Mouse (Mus musculus) bone marrow macrophage, adult 2 months (primary cell): ENCODE measurements around the gene Podxl2. TPM values are rescaled to one million over a fixed set of nuclear protein-coding genes. Genes with fewer than 3 reads are reported as not detected.
A peak's percentile ranks its signal among the peaks of the same experiment; 100 is the strongest.

Source experiments
- H3K27ac ChIP-seq: 2 replicates; pipeline ENCODE4 v1.5.1; 2012; ENCODE audit warnings: low read depth, low read length; ENCODE audit not compliant: insufficient read depth
- H3K4me1 ChIP-seq: 2 replicates; pipeline ENCODE4 v1.6.1; 2012; ENCODE audit warnings: low read length; ENCODE audit not compliant: control insufficient read depth, insufficient read depth
- H3K4me3 ChIP-seq: 2 replicates; pipeline ENCODE4 v1.5.1; 2012; ENCODE audit warnings: mild to moderate bottlenecking, low read length, moderate library complexity; ENCODE audit not compliant: insufficient read depth
- CTCF ChIP-seq: IDR thresholded peaks from 2 replicates; pipeline ENCODE4 v1.5.1; 2012; ENCODE audit warnings: low read depth, mild to moderate bottlenecking, low read length, moderate library complexity
- POLR2A ChIP-seq: IDR thresholded peaks from 2 replicates; pipeline ENCODE4 v1.6.1; 2012; ENCODE audit warnings: mild to moderate bottlenecking, low read depth, low read length, borderline replicate concordance
- polyA plus RNA-seq: library from polyadenylated mRNA; stranded (reverse); fragments of >200 nt; gene quantifications from 2 replicates; pipeline ENCODE4 v1.2.4, GENCODE M21; 2012; ENCODE audit not compliant: missing spikeins, insufficient read depth, insufficient read length

The Podxl2 gene
- polyA plus RNA-seq, 1 experiment, result not detected

DNA sequence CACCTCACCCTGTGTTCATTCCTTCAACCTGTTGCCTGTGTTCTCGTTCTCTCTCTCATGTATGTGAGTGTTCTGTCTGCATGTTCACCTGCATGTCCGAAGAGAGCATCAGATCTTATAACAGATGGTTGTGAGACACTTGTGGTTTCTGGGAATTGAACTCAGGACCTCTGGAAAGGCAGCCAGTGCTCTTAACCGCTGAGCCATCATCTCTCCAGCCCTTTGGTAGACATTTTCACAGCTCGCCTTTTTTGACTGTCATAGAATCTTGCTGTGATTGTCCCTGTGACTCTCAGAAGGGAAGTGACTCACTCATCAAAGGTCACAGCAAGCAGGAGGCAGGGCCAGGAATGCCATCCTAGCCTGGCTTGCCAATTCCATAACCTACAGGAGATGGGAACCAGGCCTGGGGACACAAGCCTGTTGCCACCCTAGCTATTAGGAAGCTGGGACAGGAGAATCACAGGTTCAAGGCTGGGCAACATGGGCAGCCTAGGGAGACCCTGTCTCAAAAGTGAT, 29.7 kb upstream of the Podxl2 start:
- peak overlapping the region; percentile 84 for H3K4me3 ChIP-seq
- TF ChIP-seq POLR2A (no peak), CTCF (no peak)
- peaks cover 30% of the 10 kb centered on the region for H3K4me1 ChIP-seq
- peak overlapping the region; percentile 78 for H3K27ac ChIP-seq

DNA sequence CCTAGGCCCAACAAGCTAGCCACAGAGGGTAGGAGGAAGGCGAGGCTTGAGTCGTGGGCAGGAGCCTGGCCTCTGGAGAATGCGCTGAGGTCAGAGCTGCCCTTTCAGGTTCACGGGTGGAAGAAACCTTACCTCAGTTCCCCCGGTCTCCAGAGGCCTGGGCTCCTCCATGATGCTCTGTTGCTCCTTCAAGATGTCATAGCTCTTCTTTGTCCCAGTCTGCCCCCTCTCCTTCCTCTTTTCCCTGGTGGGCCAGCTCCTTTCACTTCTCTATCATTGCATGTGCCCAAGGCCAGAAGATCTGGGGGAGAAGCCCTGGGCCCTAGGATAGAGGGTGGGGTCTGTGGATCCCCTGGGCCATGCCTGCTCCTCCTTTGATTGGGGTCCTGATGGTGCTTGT, 28.9 kb upstream of the Podxl2 start:
- Histone ChIP-seq H3K4me3 (peak overlapping the region; percentile 84), H3K4me1 (peaks cover 33% of the 10 kb centered on the region), H3K27ac (peak overlapping the region; percentile 78)
- TF ChIP-seq POLR2A (no peak), CTCF (no peak)

DNA sequence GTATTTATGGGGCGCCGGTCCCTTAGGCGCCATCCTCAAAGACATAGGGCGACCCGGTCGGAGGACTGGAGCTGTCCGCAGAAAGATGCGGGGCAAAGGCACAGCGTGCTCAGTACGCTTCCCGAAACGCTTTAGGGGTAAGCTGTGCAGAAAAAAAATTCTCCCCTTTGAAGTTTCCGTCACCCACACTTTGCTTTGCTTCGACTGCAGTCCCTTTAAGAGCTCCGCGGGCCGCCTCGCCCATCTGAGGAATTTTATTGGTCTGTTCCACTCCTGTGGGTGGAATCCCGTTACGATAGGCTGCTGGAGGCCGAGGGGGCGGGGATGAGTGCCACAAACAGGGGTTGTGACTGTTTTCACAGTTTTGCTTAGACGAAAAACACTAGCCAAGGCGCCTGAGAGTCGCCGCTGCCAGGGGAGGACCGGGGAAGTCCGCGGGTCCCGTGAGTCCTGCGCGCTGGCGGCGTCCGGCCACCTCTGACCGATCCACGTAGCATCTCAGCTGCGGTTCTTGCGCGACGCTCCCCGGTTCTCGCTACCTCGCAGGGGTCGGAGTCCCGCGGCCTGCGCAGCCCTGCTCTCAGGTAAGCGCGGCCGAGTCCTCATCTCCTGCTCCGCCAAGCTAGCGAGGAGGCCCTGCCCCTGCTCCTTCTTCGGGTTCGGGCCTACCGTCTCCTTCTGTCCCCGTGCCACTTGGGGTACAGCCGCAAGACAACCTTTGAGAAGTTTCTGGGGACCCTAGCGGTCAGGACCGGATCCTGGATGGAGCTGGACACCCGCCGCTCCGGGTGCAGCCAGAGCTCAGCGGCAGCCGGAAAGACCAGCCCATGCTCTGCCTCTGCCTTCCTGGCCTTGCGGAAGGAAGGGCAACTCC, 27.3 kb upstream of the Podxl2 start, which contains the start of gene Tpra1:
Gene Tpra1, plus strand, starts transcription at position 305 of the 874 bp plus-strand sequence.
- peak within 1 kb of the TSS; percentile 78 for H3K27ac ChIP-seq
- peaks cover 33% of the 10 kb centered on the region for H3K4me1 ChIP-seq
- H3K4me3 ChIP-seq, result peak within 1 kb of the TSS; percentile 84
- TF ChIP-seq CTCF, result no peak

DNA sequence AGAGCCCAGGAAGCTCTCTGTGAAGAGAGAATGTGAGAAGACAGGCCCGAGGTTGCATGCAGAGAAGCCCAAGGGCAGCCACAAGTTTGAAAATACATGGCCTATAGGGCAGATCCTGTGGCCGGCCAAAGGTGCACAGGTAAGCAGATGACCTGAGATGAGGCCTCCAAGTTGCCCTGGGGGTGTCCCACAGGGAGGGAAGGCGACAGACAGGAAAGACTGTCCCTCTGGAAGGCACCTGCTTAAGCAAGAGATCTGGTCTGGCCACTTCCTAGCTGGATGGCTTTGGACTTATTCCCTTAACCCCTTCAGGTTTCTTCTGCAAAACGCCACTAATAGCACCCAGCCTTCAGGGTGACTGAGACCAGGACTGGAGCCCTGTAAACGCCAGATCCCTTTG, 26.6 kb upstream of the Podxl2 start:
- H3K4me1 ChIP-seq, result peaks cover 31% of the 10 kb centered on the region
- TF ChIP-seq POLR2A (no peak), CTCF (no peak)
- peak overlapping the region; percentile 80 for H3K4me3 ChIP-seq
- peak overlapping the region; percentile 51 for H3K27ac ChIP-seq

DNA sequence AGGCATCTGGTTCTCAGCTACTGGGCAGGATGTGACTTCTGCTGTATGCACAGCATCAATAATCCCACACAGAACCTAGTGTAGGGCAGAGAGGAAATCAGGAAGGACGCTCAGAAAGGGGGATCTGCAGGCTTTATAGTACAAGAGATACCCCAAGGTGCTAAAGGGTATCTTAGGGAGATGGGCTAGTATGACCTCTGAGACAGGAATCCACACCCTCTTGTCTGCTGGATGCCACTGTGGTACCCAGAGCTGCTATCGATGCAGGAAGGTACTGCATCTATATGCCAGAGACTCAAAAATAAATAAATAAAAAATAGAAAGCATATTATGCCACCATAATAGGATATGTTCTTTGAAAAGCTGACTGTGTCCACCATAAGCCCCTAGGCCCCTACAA, 24.8 kb upstream of the Podxl2 start:
- no peak overlapping the region for H3K4me3 ChIP-seq
- H3K27ac ChIP-seq, result no peak overlapping the region
- TF ChIP-seq CTCF (no peak), POLR2A (no peak)
- peaks cover 12% of the 10 kb centered on the region for H3K4me1 ChIP-seq

DNA sequence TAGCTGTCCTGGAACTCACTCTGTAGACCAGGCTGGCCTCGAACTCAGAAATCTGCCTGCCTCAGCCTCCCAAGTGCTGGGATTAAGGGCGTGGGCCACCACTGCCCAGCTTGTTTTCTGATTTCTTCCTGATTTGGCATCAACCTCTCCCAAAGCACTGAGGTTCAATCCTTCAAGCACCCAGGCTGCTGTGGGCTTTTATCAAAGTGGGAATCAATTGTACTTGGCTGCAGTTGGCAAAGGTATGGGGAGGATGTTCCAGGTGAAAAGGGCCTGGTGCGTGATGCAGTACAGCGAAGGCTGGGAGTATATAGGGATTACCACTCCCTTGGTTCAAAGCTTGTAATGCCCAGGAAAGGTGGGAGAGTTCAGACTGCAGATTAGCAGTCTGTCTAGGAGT, 24.2 kb upstream of the Podxl2 start:
- Histone ChIP-seq H3K4me3 (peak overlapping the region; percentile 50; the same call in 1 of the 2 replicates), H3K27ac (no peak overlapping the region), H3K4me1 (peaks cover 8% of the 10 kb centered on the region)
- TF ChIP-seq POLR2A, result no peak
- TF ChIP-seq CTCF, result no peak

DNA sequence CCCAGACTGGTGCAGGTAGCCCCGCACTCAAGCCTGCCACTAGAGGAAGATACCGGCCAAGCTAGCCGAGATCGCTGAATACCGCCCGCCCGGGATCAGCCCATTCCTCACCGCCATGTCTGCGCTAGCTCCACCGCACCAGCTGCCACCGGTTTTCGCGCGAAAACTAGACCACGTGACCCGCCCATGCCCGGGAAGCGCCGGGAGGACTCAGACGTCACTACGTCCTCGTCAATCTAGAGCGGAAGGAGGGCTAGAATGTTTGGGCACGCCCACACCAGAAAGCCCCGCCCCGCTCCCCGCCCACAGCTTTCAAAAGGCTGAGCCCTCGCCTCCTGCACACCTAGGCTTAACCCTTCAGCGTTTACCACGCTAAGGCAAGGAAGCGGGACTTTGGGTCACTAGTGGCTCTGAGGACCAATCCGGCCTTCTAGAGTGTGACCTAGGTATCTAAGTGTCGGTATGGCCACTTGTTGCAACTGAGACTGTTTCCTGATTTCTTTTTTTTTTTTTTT, 23.7 kb upstream of the Podxl2 start, which contains the start of gene Mcm2:
Gene Mcm2, minus strand, starts transcription at position 247 of the 515 bp plus-strand sequence.
- TF ChIP-seq POLR2A (no peak), CTCF (no peak)
- Histone ChIP-seq H3K27ac (peak within 1 kb of the TSS; percentile 38), H3K4me1 (peaks cover 8% of the 10 kb centered on the region), H3K4me3 (peak within 1 kb of the TSS; percentile 92)

DNA sequence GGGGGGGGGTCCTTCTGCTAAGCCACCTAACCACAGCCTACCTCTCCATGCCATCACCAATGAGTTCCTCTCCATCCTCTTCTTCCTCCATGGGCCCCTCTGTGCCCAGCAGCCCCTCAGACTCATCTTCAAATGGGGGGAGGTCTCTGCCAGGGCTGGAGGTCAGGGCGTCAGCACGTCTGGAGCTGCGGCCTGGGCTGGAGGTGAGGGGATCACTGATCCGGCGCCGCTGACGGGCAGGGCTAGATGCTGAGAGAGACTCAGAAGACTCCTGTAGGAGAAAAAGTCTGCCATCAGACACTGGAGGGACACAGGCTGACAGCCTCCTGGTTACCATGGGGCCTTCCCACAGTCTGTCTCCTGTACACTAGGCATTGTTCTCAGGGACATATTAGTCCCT, 22.4 kb upstream of the Podxl2 start:
- Histone ChIP-seq H3K4me3 (peak overlapping the region; percentile 17; the same call in 1 of the 2 replicates), H3K27ac (no peak overlapping the region), H3K4me1 (peaks cover 8% of the 10 kb centered on the region)
- no peak for TF ChIP-seq POLR2A
- no peak for TF ChIP-seq CTCF

DNA sequence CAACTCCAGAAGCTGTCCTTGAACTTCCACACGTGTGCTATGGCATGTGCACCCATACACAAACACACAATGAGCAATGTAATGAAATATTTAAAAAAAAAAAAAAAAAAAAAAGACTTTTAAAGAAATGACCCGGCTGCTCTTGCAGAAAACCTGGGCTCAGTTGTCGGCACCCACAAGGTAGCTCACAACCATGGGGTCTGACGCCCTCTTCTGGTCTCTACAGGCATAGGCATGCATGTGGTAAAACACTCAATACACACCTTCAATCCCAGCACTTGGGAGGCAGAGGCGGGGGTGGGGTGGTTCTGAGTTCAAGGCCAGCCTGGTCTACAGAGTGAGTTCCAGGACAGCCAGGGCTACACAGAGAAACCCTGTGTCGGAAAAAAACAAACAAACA, 21.1 kb upstream of the Podxl2 start:
- no peak for TF ChIP-seq POLR2A
- TF ChIP-seq CTCF, result no peak
- no peak overlapping the region for H3K27ac ChIP-seq
- peaks cover 5% of the 10 kb centered on the region for H3K4me1 ChIP-seq

DNA sequence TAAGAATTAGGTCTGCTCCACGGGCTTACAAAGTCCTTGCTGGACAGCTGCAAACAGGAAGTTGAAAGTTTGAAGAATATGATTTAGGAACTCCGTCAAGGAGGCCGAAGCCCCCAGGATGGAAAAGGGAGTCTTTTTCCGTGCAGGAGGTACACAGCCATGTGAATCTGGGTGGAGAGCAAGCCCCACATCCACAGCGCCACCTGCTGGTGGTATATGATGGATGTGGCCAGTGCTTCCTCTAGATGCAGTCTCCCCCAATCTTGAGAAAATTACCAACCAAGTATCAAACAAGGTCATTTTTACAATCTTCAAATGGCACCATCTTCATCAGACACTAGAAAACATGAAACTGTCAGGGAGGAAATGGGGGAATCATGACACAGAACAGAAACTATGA, 18.7 kb upstream of the Podxl2 start:
- TF ChIP-seq POLR2A (no peak), CTCF (peak; percentile 82)
- H3K4me3 ChIP-seq, result no peak overlapping the region
- H3K27ac ChIP-seq, result no peak overlapping the region
- H3K4me1 ChIP-seq, result no peaks in the 10 kb centered on the region

More for the DNA sequence above, 21.1 kb upstream of the Podxl2 start:
- H3K4me3 ChIP-seq, result no peak overlapping the region
